8 mouse cellular contexts compared by ENCODE assay signal in genomic region chr11:48852624-48853473, GRCm38 (mm10). TPM values are rescaled to one million over a fixed set of nuclear protein-coding genes. Genes with fewer than 3 reads are reported as not detected.
DNase-seq lines count a peak whose midpoint lies in the region; ATAC-seq lines count a peak whose summit lies in the region.

No protein-coding gene starts in this region.

- no peaks in the 10 kb centered on the region for H3K27me3 ChIP-seq in lung, embryonic 16.5 days (ENCODE audit: control insufficient read depth, insufficient read depth, low read depth, low read length)
- H3K27me3 ChIP-seq in limb, embryonic 10.5 days (ENCODE audit: low read depth, poor library complexity, severe bottlenecking), result peaks cover 29% of the 10 kb centered on the region
- peaks cover 11% of the 10 kb centered on the region for H3K27me3 ChIP-seq in neural tube, embryonic 15.5 days (replicated peaks)

- peak overlapping the region; percentile 67 for H3K4me2 ChIP-seq in lung, embryonic 16.5 days (ENCODE audit: low read depth, low read length)
- peak overlapping the region; percentile 88 for H3K4me2 ChIP-seq in neural tube, embryonic 15.5 days

- peaks cover 14% of the 10 kb centered on the region for H3K4me1 ChIP-seq in lung, embryonic 16.5 days (replicated peaks; ENCODE audit: control insufficient read depth, insufficient read depth, low read length)
- H3K4me1 ChIP-seq in limb, embryonic 10.5 days, result peaks cover 26% of the 10 kb centered on the region
- peaks cover 38% of the 10 kb centered on the region for H3K4me1 ChIP-seq in neural tube, embryonic 15.5 days

- ATAC-seq in lung, embryonic 16.5 days (ENCODE audit: low read depth), result 0 out of 2 replicates have a peak, but pooled peaks have one; percentile 4
- peak; percentile 36 for ATAC-seq in neural tube, embryonic 15.5 days (ENCODE audit: low FRiP score)
- ATAC-seq in granulocyte monocyte progenitor cell, adult 5-6 weeks (replicated peaks; ENCODE audit: poor library complexity, severe bottlenecking), result no peak; the same call in 1 of the 2 replicates

- H3K9me3 ChIP-seq in lung, embryonic 16.5 days (ENCODE audit: control insufficient read depth, low read length), result 0 out of 2 replicates have a peak, but pooled peaks cover 2% of the 10 kb centered on the region
- no peaks in the 10 kb centered on the region for H3K9me3 ChIP-seq in limb, embryonic 10.5 days (replicated peaks)
- H3K9me3 ChIP-seq in neural tube, embryonic 15.5 days (replicated peaks), result no peaks in the 10 kb centered on the region

- H3K36me3 ChIP-seq in lung, embryonic 16.5 days (ENCODE audit: control insufficient read depth, insufficient read depth, low read length), result no peaks in the 10 kb centered on the region
- no peaks in the 10 kb centered on the region for H3K36me3 ChIP-seq in limb, embryonic 10.5 days
- H3K36me3 ChIP-seq in neural tube, embryonic 15.5 days, result no peaks in the 10 kb centered on the region

- peak overlapping the region; percentile 64 for H3K4me3 ChIP-seq in lung, embryonic 16.5 days (ENCODE audit: low read length)
- peak overlapping the region; percentile 67 for H3K4me3 ChIP-seq in limb, embryonic 10.5 days
- H3K4me3 ChIP-seq in neural tube, embryonic 15.5 days (replicated peaks), result peak overlapping the region; percentile 63

- peak; percentile 37 for DNase-seq in adrenal gland, adult 2 months
- no peak for DNase-seq in adrenal gland, postnatal 25 days
- no peak for DNase-seq in lung, adult 18-20 months
- peak; percentile 59 for DNase-seq in limb, embryonic 10.5 days (ENCODE audit: low spot score)
- DNase-seq in adrenal gland, postnatal 4 days (ENCODE audit: low spot score in 2 of 2), result no peak

- WGBS in lung, embryonic 16.5 days, result 8% methylated on average over 23 of the region's 23 CpGs
- 7% methylated on average over 23 of the region's 23 CpGs for WGBS in limb, embryonic 10.5 days
- 8% methylated on average over 23 of the region's 23 CpGs for WGBS in neural tube, embryonic 15.5 days

- H3K9ac ChIP-seq in lung, embryonic 16.5 days (ENCODE audit: low read length), result peak overlapping the region; percentile 52
- H3K9ac ChIP-seq in neural tube, embryonic 15.5 days (replicated peaks), result peak overlapping the region; percentile 57

- H3K27ac ChIP-seq in lung, embryonic 16.5 days (ENCODE audit: low read length), result no peak overlapping the region
- no peak overlapping the region for H3K27ac ChIP-seq in limb, embryonic 10.5 days
- peak overlapping the region; percentile 75 for H3K27ac ChIP-seq in neural tube, embryonic 15.5 days (replicated peaks)

RNA-seq across cellular contexts. Expression of gene Irgm1, which starts 18.6 kb away (rescaled TPM):
- 10 to 100 TPM; 19.8 to 22.3 TPM for total RNA-seq in adrenal gland, adult 2 months (2021)
- polyA plus RNA-seq in adrenal gland, adult 2 months (2012; rRNA removed), result 4.1 and 6.3 TPM in 2 replicates
- total RNA-seq in adrenal gland, postnatal 25 days (2021), result 18.7 and 22.6 TPM in 2 replicates
- polyA plus RNA-seq in lung, embryonic 16.5 days (2015; fragmentation: Nextera tagmentation; extraction: Ambion mirVana), result 10.6 and 14.9 TPM in 2 replicates
- 1.0 and 1.4 TPM in 2 replicates for polyA plus RNA-seq in limb, embryonic 10.5 days (2016; fragmentation: Nextera tagmentation; extraction: Ambion mirVana)
- 4.2 and 12.2 TPM in 2 replicates for polyA plus RNA-seq in neural tube, embryonic 15.5 days (2015; fragmentation: Nextera tagmentation; extraction: Ambion mirVana)
- 27.7 and 45.0 TPM in 2 replicates for total RNA-seq in granulocyte monocyte progenitor cell, adult 5-6 weeks (2014; fragmentation: Nextera tagmentation)
- 22.1 and 23.6 TPM in 2 replicates for total RNA-seq in granulocyte monocyte progenitor cell, adult 5-6 weeks (2017)
- 10 to 100 TPM; 17.3 to 20.1 TPM for total RNA-seq in adrenal gland, postnatal 4 days (2021)

RNA-seq across cellular contexts. Expression of gene Gm12184, which starts 26.4 kb away (rescaled TPM):
- total RNA-seq in adrenal gland, adult 2 months (2021), result 1 to 10 TPM; 1.8 to 6.2 TPM
- 10.5 and 17.5 TPM in 2 replicates for polyA plus RNA-seq in adrenal gland, adult 2 months (2012; rRNA removed)
- 2.3 and 3.6 TPM in 2 replicates for total RNA-seq in adrenal gland, postnatal 25 days (2021)
- 1.7 and 2.6 TPM in 2 replicates for polyA plus RNA-seq in lung, embryonic 16.5 days (2015; fragmentation: Nextera tagmentation; extraction: Ambion mirVana)
- polyA plus RNA-seq in limb, embryonic 10.5 days (2016; fragmentation: Nextera tagmentation; extraction: Ambion mirVana), result 2.9 and 5.1 TPM in 2 replicates
- polyA plus RNA-seq in neural tube, embryonic 15.5 days (2015; fragmentation: Nextera tagmentation; extraction: Ambion mirVana), result 2.9 and 3.3 TPM in 2 replicates
- 2.9 and 10.5 TPM in 2 replicates for total RNA-seq in granulocyte monocyte progenitor cell, adult 5-6 weeks (2014; fragmentation: Nextera tagmentation)
- total RNA-seq in granulocyte monocyte progenitor cell, adult 5-6 weeks (2017), result 14.2 and 35.9 TPM in 2 replicates
- total RNA-seq in adrenal gland, postnatal 4 days (2021), result 1 to 10 TPM; 5.3 to 5.4 TPM

RNA-seq across cellular contexts. Expression of gene Trim7, which starts 26.9 kb away (rescaled TPM):
- total RNA-seq in adrenal gland, adult 2 months (2021), result 1 to 10 TPM; 8.8 to 9.0 TPM
- 16.5 and 21.0 TPM in 2 replicates for polyA plus RNA-seq in adrenal gland, adult 2 months (2012; rRNA removed)
- 16.9 and 17.6 TPM in 2 replicates for total RNA-seq in adrenal gland, postnatal 25 days (2021)
- 0.51 and 1.2 TPM in 2 replicates for polyA plus RNA-seq in lung, embryonic 16.5 days (2015; fragmentation: Nextera tagmentation; extraction: Ambion mirVana)
- 0.70 TPM in 1 of 2 replicates, not detected in the other for polyA plus RNA-seq in limb, embryonic 10.5 days (2016; fragmentation: Nextera tagmentation; extraction: Ambion mirVana)
- 2.1 and 2.6 TPM in 2 replicates for polyA plus RNA-seq in neural tube, embryonic 15.5 days (2015; fragmentation: Nextera tagmentation; extraction: Ambion mirVana)
- total RNA-seq in granulocyte monocyte progenitor cell, adult 5-6 weeks (2014; fragmentation: Nextera tagmentation), result not detected in 2 replicates
- 0.30 and 0.41 TPM in 2 replicates for total RNA-seq in granulocyte monocyte progenitor cell, adult 5-6 weeks (2017)
- total RNA-seq in adrenal gland, postnatal 4 days (2021), result 10 to 100 TPM in 1 of 2 experiments, 1 to 10 TPM in 1; 9.5 to 14.2 TPM

RNA-seq across cellular contexts. Expression of gene Trim41, which starts 35.7 kb away (rescaled TPM):
- total RNA-seq in adrenal gland, adult 2 months (2021), result 10 to 100 TPM; 38.6 to 45.0 TPM
- polyA plus RNA-seq in adrenal gland, adult 2 months (2012; rRNA removed), result 36.5 and 38.6 TPM in 2 replicates
- total RNA-seq in adrenal gland, postnatal 25 days (2021), result 48.6 and 53.0 TPM in 2 replicates
- 6.4 and 6.6 TPM in 2 replicates for polyA plus RNA-seq in lung, embryonic 16.5 days (2015; fragmentation: Nextera tagmentation; extraction: Ambion mirVana)
- 4.2 and 6.1 TPM in 2 replicates for polyA plus RNA-seq in limb, embryonic 10.5 days (2016; fragmentation: Nextera tagmentation; extraction: Ambion mirVana)
- polyA plus RNA-seq in neural tube, embryonic 15.5 days (2015; fragmentation: Nextera tagmentation; extraction: Ambion mirVana), result 6.4 and 7.3 TPM in 2 replicates
- 17.1 and 24.2 TPM in 2 replicates for total RNA-seq in granulocyte monocyte progenitor cell, adult 5-6 weeks (2014; fragmentation: Nextera tagmentation)
- 39.4 and 50.8 TPM in 2 replicates for total RNA-seq in granulocyte monocyte progenitor cell, adult 5-6 weeks (2017)
- 10 to 100 TPM; 62.4 to 69.7 TPM for total RNA-seq in adrenal gland, postnatal 4 days (2021)

RNA-seq across cellular contexts. Expression of gene Gm5431, which starts 49.2 kb away (rescaled TPM):
- total RNA-seq in adrenal gland, adult 2 months (2021), result 1 to 10 TPM; 1.8 to 2.9 TPM
- 0.09 and 0.12 TPM in 2 replicates for polyA plus RNA-seq in adrenal gland, adult 2 months (2012; rRNA removed)
- total RNA-seq in adrenal gland, postnatal 25 days (2021), result 1.3 TPM in 2 replicates
- polyA plus RNA-seq in lung, embryonic 16.5 days (2015; fragmentation: Nextera tagmentation; extraction: Ambion mirVana), result 0.18 and 0.24 TPM in 2 replicates
- not detected in 2 replicates for polyA plus RNA-seq in limb, embryonic 10.5 days (2016; fragmentation: Nextera tagmentation; extraction: Ambion mirVana)
- 0.18 and 0.24 TPM in 2 replicates for polyA plus RNA-seq in neural tube, embryonic 15.5 days (2015; fragmentation: Nextera tagmentation; extraction: Ambion mirVana)
- total RNA-seq in granulocyte monocyte progenitor cell, adult 5-6 weeks (2014; fragmentation: Nextera tagmentation), result 0.58 and 1.2 TPM in 2 replicates
- 0.22 and 1.3 TPM in 2 replicates for total RNA-seq in granulocyte monocyte progenitor cell, adult 5-6 weeks (2017)
- under 1 TPM; 0.73 to 0.96 TPM for total RNA-seq in adrenal gland, postnatal 4 days (2021)

Comparison
In these comparisons a context has a peak if more than half of its experiments do, and no peak if none do; other contexts are left out.
1. DNase-seq: peak in adrenal gland, adult 2 months (single experiment) and limb, embryonic 10.5 days (single experiment); none in adrenal gland, postnatal 25 days (single experiment), lung, adult 18-20 months (0 of 2) and adrenal gland, postnatal 4 days (0 of 2).
2. RNA of gene Trim7, which starts 26.9 kb away (total RNA-seq): 16.9 to 17.6 TPM in adrenal gland, postnatal 25 days, 9.5 to 14.2 TPM in adrenal gland, postnatal 4 days and 8.8 to 9.0 TPM in adrenal gland, adult 2 months; 0.30 to 0.41 TPM in granulocyte monocyte progenitor cell, adult 5-6 weeks; every median in the first group is over 4 times any median in the second.
3. Peak in every context shown above with its lines, with median percentiles within 50 percentile points of each other: H3K4me3 ChIP-seq.